Mouse (Mus musculus) midbrain, postnatal 0 days (tissue): ENCODE measurements around the gene Nmrk2. TPM values are rescaled to one million over a fixed set of nuclear protein-coding genes. Genes with fewer than 3 reads are reported as not detected.
A peak's percentile ranks its signal among the peaks of the same experiment; 100 is the strongest.
"Not testable (repeated sequence)": the region's sequence is repeated elsewhere in the genome, so short reads cannot be mapped to it uniquely, and the experiment has no call there.

Experiments used
- ATAC-seq: fragments of 200-750 bp; cut with Nextera tagmentation; 2 replicates; pipeline ENCODE4 v1.8.0; 2017; ENCODE audit warnings: moderate number of reproducible peaks, mild to moderate bottlenecking, moderate TSS enrichment, moderate library complexity; ENCODE audit not compliant: low FRiP score
- DNase-seq: peaks from one replicate; pipeline ENCODE4 v3.0.0-alpha.2; 2015; ENCODE audit warnings: low spot score
- H3K27ac ChIP-seq: fragments of 300-500 bp; sonication (generic); 2 replicates; pipeline ENCODE4 v1.5.1; 2014; ENCODE audit warnings: low read depth, mild to moderate bottlenecking, low read length, mixed read lengths
- H3K27me3 ChIP-seq: fragments of 300-500 bp; sonication (generic); 2 replicates; pipeline ENCODE4 v1.6.1; 2014; ENCODE audit warnings: low read length, control low read depth, mixed read lengths; ENCODE audit not compliant: insufficient read depth
- H3K36me3 ChIP-seq: fragments of 300-500 bp; sonication (generic); 2 replicates; pipeline ENCODE4 v1.6.1; 2014; ENCODE audit warnings: low read length, control low read depth, mixed read lengths; ENCODE audit not compliant: insufficient read depth
- H3K4me1 ChIP-seq: fragments of 300-500 bp; sonication (generic); 2 replicates; pipeline ENCODE4 v1.6.1; 2014; ENCODE audit warnings: mild to moderate bottlenecking, control low read depth, antibody characterized with exemption, low read length, mixed read lengths; ENCODE audit not compliant: insufficient read depth
- H3K4me2 ChIP-seq: fragments of 300-500 bp; sonication (generic); 2 replicates; pipeline ENCODE4 v1.6.1; 2014; ENCODE audit warnings: low read depth, mild to moderate bottlenecking, low read length, mixed read lengths; ENCODE audit not compliant: poor library complexity, severe bottlenecking
- H3K4me3 ChIP-seq: fragments of 300-500 bp; sonication (generic); 2 replicates; pipeline ENCODE4 v1.5.1; 2014; ENCODE audit warnings: low read depth, mild to moderate bottlenecking, low read length, moderate library complexity
- H3K9ac ChIP-seq: fragments of 300-500 bp; sonication (generic); replicated peaks from 2 replicates; pipeline ENCODE4 v1.6.1; 2014; ENCODE audit warnings: mild to moderate bottlenecking, low read length, moderate library complexity, mixed read lengths; ENCODE audit not compliant: poor library complexity, severe bottlenecking
- H3K9me3 ChIP-seq: fragments of 300-500 bp; sonication (generic); 2 replicates; pipeline ENCODE4 v1.6.1; 2016; ENCODE audit warnings: low read length, control low read depth
- CTCF ChIP-seq: IDR thresholded peaks from 2 replicates; pipeline ENCODE4 v1.5.1; 2016; ENCODE audit warnings: antibody characterized with exemption, mild to moderate bottlenecking
- WGBS: fragments of 180-500 bp; shearing (Covaris S2); extraction: QIAGEN DNeasy Blood & Tissue Kit; methylation state at CpG from one replicate; pipeline ENCODE4 v1.1.7; 2014; 5-methylcytosine and 5-hydroxymethylcytosine counted together
- polyA plus RNA-seq: library from polyadenylated mRNA; unstranded; fragments of >200 nt; fragmentation: Nextera tagmentation; extraction: Ambion mirVana; gene quantifications from 2 replicates; pipeline ENCODE4 v1.2.1, GENCODE M21; 2015
- total RNA-seq: library from RNA; depleted of rRNA; stranded (reverse); fragments of >200 nt; gene quantifications from 2 replicates; pipeline ENCODE4 v1.2.3, GENCODE M21; 2014

Nmrk2 gene
- total and polyA plus RNA-seq, 2 experiments from 2014 or later: 0.14 TPM; not detected in 1

GRCm38 (mm10) chr10:81221402-81222015 lies 19.7 kb upstream of the Nmrk2 start:
- Histone ChIP-seq H3K27ac (no peak overlapping the region), H3K4me3 (no peak overlapping the region), H3K4me1 (no peaks in the 10 kb centered on the region), H3K9ac (no peak overlapping the region), H3K36me3 (peaks cover 38% of the 10 kb centered on the region), H3K9me3 (no peaks in the 10 kb centered on the region), H3K27me3 (no peaks in the 10 kb centered on the region), H3K4me2 (no peak overlapping the region)
- TF ChIP-seq CTCF: no peak
- DNase-seq: no peak
- ATAC-seq: 0 out of 2 replicates have a peak, but pooled peaks have one; percentile 28
- 87% methylated on average over 5 of the region's 5 CpGs for WGBS

GRCm38 (mm10) chr10:81217964-81218363 lies 16.1 kb upstream of the Nmrk2 start:
- ATAC-seq (no peak), DNase-seq (peak; percentile 43)
- 36% methylated on average over 7 of the region's 7 CpGs for WGBS
- Histone ChIP-seq H3K27me3 (no peaks in the 10 kb centered on the region), H3K4me1 (no peaks in the 10 kb centered on the region), H3K4me2 (no peak overlapping the region), H3K9me3 (no peaks in the 10 kb centered on the region), H3K4me3 (no peak overlapping the region), H3K27ac (no peak overlapping the region), H3K36me3 (peaks cover 68% of the 10 kb centered on the region), H3K9ac (no peak overlapping the region)
- peak; percentile 82 for TF ChIP-seq CTCF

- not testable (repeated sequence) for H3K4me3 ChIP-seq, H3K4me2 ChIP-seq, H3K4me1 ChIP-seq, ATAC-seq, H3K9ac ChIP-seq, H3K27ac ChIP-seq, H3K9me3 ChIP-seq, H3K27me3 ChIP-seq
- TF ChIP-seq CTCF: peak; percentile 70
- DNase-seq: peak; percentile 32
- 30% methylated on average over 1 of the region's 1 CpGs for WGBS
- H3K36me3 ChIP-seq: peaks cover 72% of the 10 kb centered on the region
These were observed 15.4 kb upstream of the Nmrk2 start for GRCm38 (mm10) chr10:81217267-81217666.

GRCm38 (mm10) chr10:81216810-81217209 lies 15.0 kb upstream of the Nmrk2 start:
- H3K36me3 ChIP-seq: peaks cover 74% of the 10 kb centered on the region
- ATAC-seq: no peak
- no peak overlapping the region for H3K9ac ChIP-seq
- no peak overlapping the region for H3K4me3 ChIP-seq
- no peak overlapping the region for H3K27ac ChIP-seq
- 82% methylated on average over 6 of the region's 6 CpGs for WGBS
- no peak for DNase-seq
- H3K27me3 ChIP-seq: no peaks in the 10 kb centered on the region
- no peak for TF ChIP-seq CTCF
- no peaks in the 10 kb centered on the region for H3K9me3 ChIP-seq
- H3K4me1 ChIP-seq: no peaks in the 10 kb centered on the region
- H3K4me2 ChIP-seq: no peak overlapping the region

- ATAC-seq (no peak), DNase-seq (no peak)
- Histone ChIP-seq H3K9me3 (no peaks in the 10 kb centered on the region), H3K4me3 (no peak overlapping the region), H3K9ac (no peak overlapping the region), H3K27ac (no peak overlapping the region), H3K4me2 (no peak overlapping the region), H3K36me3 (peaks cover 72% of the 10 kb centered on the region), H3K27me3 (no peaks in the 10 kb centered on the region), H3K4me1 (no peaks in the 10 kb centered on the region)
- WGBS: 93% methylated on average over 6 of the region's 6 CpGs
- no peak for TF ChIP-seq CTCF
These were observed 14.4 kb upstream of the Nmrk2 start for GRCm38 (mm10) chr10:81216260-81216659.

- Histone ChIP-seq H3K36me3 (peaks cover 73% of the 10 kb centered on the region), H3K27me3 (no peaks in the 10 kb centered on the region), H3K27ac (no peak overlapping the region), H3K4me1 (no peaks in the 10 kb centered on the region), H3K9ac (no peak overlapping the region), H3K4me2 (no peak overlapping the region), H3K4me3 (no peak overlapping the region), H3K9me3 (no peaks in the 10 kb centered on the region)
- DNase-seq (no peak), ATAC-seq (no peak)
- TF ChIP-seq CTCF: peak; percentile 59
- WGBS: 97% methylated on average over 5 of the region's 5 CpGs
These were observed 8.3 kb upstream of the Nmrk2 start for GRCm38 (mm10) chr10:81210154-81210553.
